Mouse (Mus musculus) embryonic fibroblast, embryonic 13.5 days (primary cell): ENCODE results near the gene Mllt3. TPM values are rescaled to one million over a fixed set of nuclear protein-coding genes. Genes with fewer than 3 reads are reported as not detected.

Source experiments
- H3K27ac ChIP-seq: 2 replicates; pipeline ENCODE4 v1.5.1; 2012; ENCODE audit warnings: low read length, control low read depth, inconsistent platforms; ENCODE audit not compliant: insufficient read depth
- H3K4me1 ChIP-seq: 2 replicates; pipeline ENCODE4 v1.6.1; 2011; ENCODE audit warnings: low read length; ENCODE audit not compliant: control insufficient read depth, insufficient read depth
- H3K4me3 ChIP-seq: 2 replicates; pipeline ENCODE4 v1.5.1; 2011; ENCODE audit warnings: mild to moderate bottlenecking, control low read depth, low read length; ENCODE audit not compliant: insufficient read depth
- CTCF ChIP-seq: IDR thresholded peaks from 2 replicates; pipeline ENCODE4 v1.5.1; 2011; ENCODE audit warnings: mild to moderate bottlenecking, control low read depth, low read length, moderate library complexity, borderline replicate concordance; ENCODE audit not compliant: insufficient read depth
- POLR2A ChIP-seq: IDR thresholded peaks from 2 replicates; pipeline ENCODE4 v1.6.1; 2011; ENCODE audit warnings: low read depth, mild to moderate bottlenecking, control low read depth, low read length, moderate library complexity
- polyA plus RNA-seq: library from polyadenylated mRNA; stranded (reverse); fragments of >200 nt; gene quantifications from 2 replicates; pipeline ENCODE4 v1.2.4, GENCODE M21; 2011; ENCODE audit warnings: low read depth; ENCODE audit not compliant: missing spikeins, insufficient read length

Gene Mllt3
- polyA plus RNA-seq, 1 experiment, result 42.0 TPM

GRCm38 (mm10) chr4:88033729-88034386 lies 694 bp upstream of the Mllt3 start:
- TF ChIP-seq POLR2A (no peak), CTCF (no peak)
- Histone ChIP-seq H3K4me3 (peak overlapping the region; percentile 59), H3K27ac (no peak overlapping the region), H3K4me1 (peaks cover 3% of the 10 kb centered on the region; the same call in 1 of the 2 replicates)

GRCm38 (mm10) chr4:88032151-88033098 lies 739 bp downstream of the Mllt3 start:
- Histone ChIP-seq H3K4me1 (peaks cover 3% of the 10 kb centered on the region; the same call in 1 of the 2 replicates), H3K27ac (peak overlapping the region; percentile 45; the same call in 1 of the 2 replicates)
- TF ChIP-seq CTCF (no peak), POLR2A (peak; percentile 42; the same call in 1 of the 2 replicates)

DNA sequence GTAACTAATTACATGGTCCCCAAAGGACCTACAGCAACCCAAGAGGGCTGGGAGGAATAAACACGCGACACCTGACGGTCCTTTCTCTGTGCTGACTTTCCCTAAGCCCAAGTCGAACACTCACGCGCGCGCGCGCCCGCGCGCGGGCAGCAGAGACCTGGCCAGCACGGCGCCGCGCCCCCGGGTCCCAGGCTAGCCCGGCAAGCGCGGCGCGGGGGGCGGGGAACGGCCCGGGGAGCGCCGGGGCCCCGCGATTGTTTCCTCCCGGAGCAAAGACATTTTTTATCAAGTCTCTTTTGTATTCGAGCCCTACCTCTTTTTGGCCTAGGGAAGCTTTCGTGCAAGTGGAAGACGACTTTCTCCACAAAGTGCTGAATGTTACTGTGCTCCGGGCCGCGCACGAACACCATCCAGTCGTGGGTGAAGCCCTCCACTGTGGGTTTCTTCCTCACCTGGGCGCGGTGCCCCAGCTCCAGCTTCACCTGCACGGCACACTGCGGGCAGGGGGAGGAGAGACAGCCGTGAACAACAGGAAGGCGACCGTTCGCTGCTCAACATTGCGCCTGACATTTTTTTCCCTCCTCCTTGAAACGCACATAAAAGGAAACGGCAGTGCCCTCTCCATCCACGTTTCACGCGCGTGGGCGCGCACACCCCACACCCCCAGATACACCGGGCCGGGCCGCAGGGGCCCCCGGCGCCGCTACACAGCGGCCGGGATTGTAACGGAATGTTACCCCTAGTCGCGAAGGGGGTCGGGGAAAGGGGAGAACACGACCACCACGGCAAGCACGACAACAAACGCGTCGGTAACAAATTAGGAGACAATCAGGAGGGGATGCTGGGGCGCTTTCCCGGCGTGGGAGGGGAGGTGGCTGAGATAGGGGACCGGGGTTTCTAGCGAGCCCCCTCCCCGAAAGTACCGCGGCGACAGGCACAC lies 1.7 kb downstream of the Mllt3 start:
- Histone ChIP-seq H3K4me1 (peaks cover 3% of the 10 kb centered on the region; the same call in 1 of the 2 replicates), H3K4me3 (peak overlapping the region; percentile 76), H3K27ac (no peak overlapping the region)
- TF ChIP-seq POLR2A (no peak), CTCF (no peak)

More at GRCm38 (mm10) chr4:88032151-88033098, 739 bp downstream of the Mllt3 start:
- peak overlapping the region; percentile 81 for H3K4me3 ChIP-seq

- H3K27ac ChIP-seq, result no peak overlapping the region
- TF ChIP-seq CTCF (no peak), POLR2A (no peak)
- no peaks in the 10 kb centered on the region for H3K4me1 ChIP-seq
- no peak overlapping the region for H3K4me3 ChIP-seq
These were observed 9.6 kb downstream of the Mllt3 start for GRCm38 (mm10) chr4:88023567-88023966.

DNA sequence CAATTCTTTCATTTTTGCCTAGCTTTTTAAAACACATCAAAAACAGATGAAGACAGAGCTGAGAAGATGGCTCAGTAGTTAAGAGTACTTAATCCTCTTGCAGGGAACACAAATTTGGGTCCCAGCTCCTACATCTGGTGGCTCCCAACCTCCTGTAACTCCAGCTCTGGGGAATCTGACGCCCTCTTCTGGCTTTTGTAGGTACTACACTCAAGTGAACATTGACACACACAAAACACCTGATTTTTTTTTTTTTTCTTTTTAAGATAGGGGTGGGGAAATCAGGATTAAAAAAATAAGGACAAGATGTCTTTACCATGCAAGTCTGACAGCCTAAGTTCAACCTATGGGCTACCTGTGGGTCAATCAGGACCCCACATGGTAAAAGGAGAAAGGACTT lies 10.5 kb downstream of the Mllt3 start:
- Histone ChIP-seq H3K27ac (no peak overlapping the region), H3K4me3 (no peak overlapping the region), H3K4me1 (0 out of 2 replicates have a peak, but pooled peaks cover 2% of the 10 kb centered on the region)
- no peak for TF ChIP-seq CTCF
- no peak for TF ChIP-seq POLR2A

- H3K4me1 ChIP-seq, result 0 out of 2 replicates have a peak, but pooled peaks cover 2% of the 10 kb centered on the region
- TF ChIP-seq CTCF, result no peak
- TF ChIP-seq POLR2A, result no peak
These were observed 12.7 kb downstream of the Mllt3 start for GRCm38 (mm10) chr4:88020421-88020820.

GRCm38 (mm10) chr4:88019645-88020044 lies 13.5 kb downstream of the Mllt3 start:
- no peak overlapping the region for H3K27ac ChIP-seq
- H3K4me1 ChIP-seq, result 0 out of 2 replicates have a peak, but pooled peaks cover 2% of the 10 kb centered on the region
- TF ChIP-seq POLR2A, result no peak
- no peak for TF ChIP-seq CTCF
- H3K4me3 ChIP-seq, result no peak overlapping the region

More at GRCm38 (mm10) chr4:88020421-88020820, 12.7 kb downstream of the Mllt3 start:
- H3K27ac ChIP-seq, result no peak overlapping the region
- no peak overlapping the region for H3K4me3 ChIP-seq

DNA sequence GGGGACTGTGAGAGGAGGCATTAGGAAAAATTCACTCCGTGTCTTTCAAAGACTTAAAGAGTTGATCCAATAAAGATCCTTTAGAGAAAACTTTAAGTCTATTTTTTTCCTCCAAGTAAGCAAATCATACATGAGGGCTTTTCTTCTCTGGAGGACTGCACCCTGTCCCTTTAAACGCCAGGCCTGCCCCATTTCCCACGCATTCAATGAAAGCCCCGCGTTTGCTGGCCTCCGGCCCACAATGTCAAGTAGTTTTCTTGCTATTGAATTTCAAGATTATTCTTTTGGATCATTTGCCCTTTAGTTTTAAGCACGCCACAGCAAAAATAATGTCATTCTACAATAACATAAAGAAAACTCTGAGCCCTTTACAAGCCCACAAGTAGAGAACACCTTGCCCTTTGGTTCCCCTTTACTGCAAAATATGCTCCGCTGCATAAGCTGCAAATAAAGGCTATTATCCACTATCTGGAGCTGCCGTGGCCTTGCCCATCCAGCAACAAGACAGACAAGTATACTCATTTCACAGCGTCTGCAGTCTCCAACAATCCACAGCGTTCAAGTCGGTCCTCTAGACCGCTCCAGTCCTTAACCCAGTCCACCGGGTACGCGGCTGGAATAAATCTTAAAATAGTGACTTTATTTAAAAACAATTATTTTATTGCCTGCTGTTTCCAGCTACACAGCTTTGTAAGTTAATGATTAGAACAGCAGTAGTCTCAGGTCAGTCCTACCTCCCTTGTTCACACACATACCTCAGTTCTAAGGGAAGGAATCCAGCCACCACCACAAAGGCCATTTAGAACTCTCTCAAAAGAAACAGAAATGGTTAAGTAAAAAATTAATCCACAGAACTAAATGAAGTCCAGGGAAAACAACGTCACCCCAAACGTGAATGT lies 15.5 kb downstream of the Mllt3 start:
- TF ChIP-seq CTCF (no peak), POLR2A (no peak)
- Histone ChIP-seq H3K27ac (no peak overlapping the region), H3K4me3 (no peak overlapping the region), H3K4me1 (0 out of 2 replicates have a peak, but pooled peaks cover 2% of the 10 kb centered on the region)
